Mouse (Mus musculus) embryonic facial prominence, embryonic 12.5 days (tissue): ENCODE data around the gene Aasdh. TPM values are rescaled to one million over a fixed set of nuclear protein-coding genes. Genes with fewer than 3 reads are reported as not detected.

Experiments
- ATAC-seq: fragments of 200-750 bp; cut with Nextera tagmentation; 2 replicates; pipeline ENCODE4 v1.8.0; 2017; ENCODE audit not compliant: insufficient number of reproducible peaks, insufficient read depth, low FRiP score, low TSS enrichment
- H3K27ac ChIP-seq: fragments of 300-500 bp; sonication (generic); 2 replicates; pipeline ENCODE4 v1.5.1; 2016; ENCODE audit warnings: mild to moderate bottlenecking
- H3K27me3 ChIP-seq: fragments of 300-500 bp; sonication (generic); 2 replicates; pipeline ENCODE4 v1.6.1; 2016; ENCODE audit warnings: mild to moderate bottlenecking, moderate library complexity
- H3K36me3 ChIP-seq: fragments of 300-500 bp; sonication (generic); 2 replicates; pipeline ENCODE4 v1.6.1; 2016; ENCODE audit warnings: mild to moderate bottlenecking
- H3K4me1 ChIP-seq: fragments of 300-500 bp; sonication (generic); 2 replicates; pipeline ENCODE4 v1.6.1; 2016
- H3K4me2 ChIP-seq: fragments of 300-500 bp; sonication (generic); replicated peaks from 2 replicates; pipeline ENCODE4 v1.6.1; 2016; ENCODE audit warnings: mild to moderate bottlenecking, moderate library complexity
- H3K4me3 ChIP-seq: fragments of 300-500 bp; sonication (generic); 2 replicates; pipeline ENCODE4 v1.5.1; 2016; ENCODE audit warnings: mild to moderate bottlenecking
- H3K9ac ChIP-seq: fragments of 300-500 bp; sonication (generic); 2 replicates; pipeline ENCODE4 v1.6.1; 2016; ENCODE audit warnings: mild to moderate bottlenecking, moderate library complexity
- H3K9me3 ChIP-seq: fragments of 300-500 bp; sonication (generic); 2 replicates; pipeline ENCODE4 v1.6.1; 2016; ENCODE audit warnings: mild to moderate bottlenecking, moderate library complexity
- WGBS: fragments of 180-500 bp; shearing (Covaris S2); methylation state at CpG from one replicate; pipeline ENCODE4 v1.1.7; 2016; 5-methylcytosine and 5-hydroxymethylcytosine counted together
- polyA plus RNA-seq: library from polyadenylated mRNA; unstranded; fragments of >200 nt; fragmentation: Nextera tagmentation; extraction: Ambion mirVana; gene quantifications from 2 replicates; pipeline ENCODE4 v1.2.1, GENCODE M21; 2016

Aasdh gene
- polyA plus RNA-seq, 1 experiment from 2014 or later, result 21.7 TPM

GRCm38 (mm10) chr5:76858444-76858843 lies 46.9 kb downstream of the Aasdh start:
- H3K4me1 ChIP-seq, result peaks cover 16% of the 10 kb centered on the region; the same call in 1 of the 2 replicates
- H3K9me3 ChIP-seq, result no peaks in the 10 kb centered on the region
- peaks cover 11% of the 10 kb centered on the region; the same call in 1 of the 2 replicates for H3K36me3 ChIP-seq
- H3K27me3 ChIP-seq, result peaks cover 44% of the 10 kb centered on the region
- ATAC-seq, result no peak
- no peak overlapping the region for H3K27ac ChIP-seq
- peak overlapping the region; percentile 38; the same call in 1 of the 2 replicates for H3K4me3 ChIP-seq
- WGBS, result 74% methylated on average over 13 of the region's 13 CpGs
- H3K4me2 ChIP-seq, result no peak overlapping the region
- H3K9ac ChIP-seq, result no peak overlapping the region

- 11% methylated on average over 62 of the region's 62 CpGs for WGBS
- Histone ChIP-seq H3K9ac (peak overlapping the region; percentile 25; the same call in 1 of the 2 replicates), H3K4me2 (peak overlapping the region; percentile 65), H3K27ac (no peak overlapping the region), H3K4me3 (peak overlapping the region; percentile 38), H3K27me3 (peaks cover 44% of the 10 kb centered on the region), H3K4me1 (peaks cover 16% of the 10 kb centered on the region; the same call in 1 of the 2 replicates), H3K9me3 (no peaks in the 10 kb centered on the region), H3K36me3 (peaks cover 11% of the 10 kb centered on the region; the same call in 1 of the 2 replicates)
- ATAC-seq, result no peak
Observed at GRCm38 (mm10) chr5:76857103-76858015, 48.0 kb downstream of the Aasdh start.

- Histone ChIP-seq H3K9me3 (no peaks in the 10 kb centered on the region), H3K27ac (no peak overlapping the region), H3K4me1 (peaks cover 16% of the 10 kb centered on the region; the same call in 1 of the 2 replicates), H3K9ac (peak overlapping the region; percentile 25), H3K4me2 (peak overlapping the region; percentile 65), H3K4me3 (peak overlapping the region; percentile 38), H3K36me3 (peaks cover 11% of the 10 kb centered on the region; the same call in 1 of the 2 replicates), H3K27me3 (peaks cover 44% of the 10 kb centered on the region)
- WGBS, result 22% methylated on average over 25 of the region's 25 CpGs
- no peak for ATAC-seq
Observed at GRCm38 (mm10) chr5:76855829-76856600, 49.3 kb downstream of the Aasdh start.

- H3K27me3 ChIP-seq, result peaks cover 40% of the 10 kb centered on the region
- no peak overlapping the region for H3K4me2 ChIP-seq
- no peak overlapping the region for H3K9ac ChIP-seq
- peak; percentile 57; the same call in 1 of the 2 replicates for ATAC-seq
- no peaks in the 10 kb centered on the region for H3K9me3 ChIP-seq
- no peak overlapping the region for H3K27ac ChIP-seq
- no peak overlapping the region for H3K4me3 ChIP-seq
- peaks cover 16% of the 10 kb centered on the region; the same call in 1 of the 2 replicates for H3K4me1 ChIP-seq
- peaks cover 11% of the 10 kb centered on the region; the same call in 1 of the 2 replicates for H3K36me3 ChIP-seq
- 12% methylated on average over 10 of the region's 10 CpGs for WGBS
Observed at GRCm38 (mm10) chr5:76853549-76853948, 51.8 kb downstream of the Aasdh start.

- Histone ChIP-seq H3K36me3 (0 out of 2 replicates have a peak, but pooled peaks cover 4% of the 10 kb centered on the region), H3K9ac (no peak overlapping the region), H3K4me2 (no peak overlapping the region), H3K27me3 (peaks cover 18% of the 10 kb centered on the region), H3K9me3 (no peaks in the 10 kb centered on the region), H3K4me1 (peaks cover 5% of the 10 kb centered on the region; the same call in 1 of the 2 replicates), H3K27ac (no peak overlapping the region), H3K4me3 (no peak overlapping the region)
- no peak for ATAC-seq
- 82% methylated on average over 4 of the region's 4 CpGs for WGBS
Observed at GRCm38 (mm10) chr5:76851316-76851715, 54.0 kb downstream of the Aasdh start.

GRCm38 (mm10) chr5:76847106-76847505 lies 58.2 kb downstream of the Aasdh start:
- 90% methylated on average over 6 of the region's 6 CpGs for WGBS
- no peak overlapping the region for H3K4me2 ChIP-seq
- H3K27me3 ChIP-seq, result no peaks in the 10 kb centered on the region
- no peaks in the 10 kb centered on the region for H3K9me3 ChIP-seq
- no peak overlapping the region for H3K4me3 ChIP-seq
- H3K4me1 ChIP-seq, result no peaks in the 10 kb centered on the region
- H3K9ac ChIP-seq, result no peak overlapping the region
- ATAC-seq, result no peak
- no peak overlapping the region for H3K27ac ChIP-seq
- 0 out of 2 replicates have a peak, but pooled peaks cover 4% of the 10 kb centered on the region for H3K36me3 ChIP-seq

GRCm38 (mm10) chr5:76844618-76845186 lies 60.6 kb downstream of the Aasdh start:
- 84% methylated on average over 14 of the region's 14 CpGs for WGBS
- Histone ChIP-seq H3K4me1 (no peaks in the 10 kb centered on the region), H3K36me3 (0 out of 2 replicates have a peak, but pooled peaks cover 2% of the 10 kb centered on the region), H3K27me3 (no peaks in the 10 kb centered on the region), H3K9me3 (no peaks in the 10 kb centered on the region), H3K27ac (no peak overlapping the region), H3K9ac (no peak overlapping the region), H3K4me3 (no peak overlapping the region), H3K4me2 (no peak overlapping the region)
- no peak for ATAC-seq

- no peak overlapping the region for H3K4me3 ChIP-seq
- H3K4me2 ChIP-seq, result no peak overlapping the region
- H3K27ac ChIP-seq, result no peak overlapping the region
- H3K4me1 ChIP-seq, result no peaks in the 10 kb centered on the region
- H3K9me3 ChIP-seq, result no peaks in the 10 kb centered on the region
- 87% methylated on average over 9 of the region's 9 CpGs for WGBS
- no peak overlapping the region for H3K9ac ChIP-seq
- no peak for ATAC-seq
- no peaks in the 10 kb centered on the region for H3K27me3 ChIP-seq
- no peaks in the 10 kb centered on the region for H3K36me3 ChIP-seq
Observed at GRCm38 (mm10) chr5:76843851-76844419, 61.4 kb downstream of the Aasdh start.

GRCm38 (mm10) chr5:76843448-76843847 lies 61.9 kb downstream of the Aasdh start:
- Histone ChIP-seq H3K27me3 (no peaks in the 10 kb centered on the region), H3K4me3 (no peak overlapping the region), H3K36me3 (no peaks in the 10 kb centered on the region), H3K9me3 (no peaks in the 10 kb centered on the region), H3K4me2 (no peak overlapping the region), H3K9ac (no peak overlapping the region), H3K27ac (no peak overlapping the region), H3K4me1 (no peaks in the 10 kb centered on the region)
- ATAC-seq, result no peak
- 17% methylated on average over 4 of the region's 4 CpGs for WGBS

GRCm38 (mm10) chr5:76841859-76842258 lies 63.5 kb downstream of the Aasdh start:
- no peak for ATAC-seq
- Histone ChIP-seq H3K4me3 (no peak overlapping the region), H3K9me3 (no peaks in the 10 kb centered on the region), H3K9ac (no peak overlapping the region), H3K36me3 (no peaks in the 10 kb centered on the region), H3K27ac (no peak overlapping the region), H3K4me1 (no peaks in the 10 kb centered on the region), H3K4me2 (no peak overlapping the region), H3K27me3 (no peaks in the 10 kb centered on the region)
- 88% methylated on average over 2 of the region's 2 CpGs for WGBS

GRCm38 (mm10) chr5:76839786-76840185 lies 65.5 kb downstream of the Aasdh start:
- H3K27ac ChIP-seq, result no peak overlapping the region
- H3K27me3 ChIP-seq, result no peaks in the 10 kb centered on the region
- H3K4me3 ChIP-seq, result no peak overlapping the region
- no peak overlapping the region for H3K9ac ChIP-seq
- ATAC-seq, result no peak
- H3K36me3 ChIP-seq, result no peaks in the 10 kb centered on the region
- no peak overlapping the region for H3K4me2 ChIP-seq
- 84% methylated on average over 6 of the region's 6 CpGs for WGBS
- H3K9me3 ChIP-seq, result no peaks in the 10 kb centered on the region
- no peaks in the 10 kb centered on the region for H3K4me1 ChIP-seq
